Mouse (Mus musculus): ENCODE measurements around the gene Tent5c.
A peak's percentile ranks its signal among the peaks of the same experiment; 100 is the strongest.
"Not testable (repeated sequence)": the region's sequence is repeated elsewhere in the genome, so short reads cannot be mapped to it uniquely, and the experiment has no call there.

The Tent5c gene

DNA sequence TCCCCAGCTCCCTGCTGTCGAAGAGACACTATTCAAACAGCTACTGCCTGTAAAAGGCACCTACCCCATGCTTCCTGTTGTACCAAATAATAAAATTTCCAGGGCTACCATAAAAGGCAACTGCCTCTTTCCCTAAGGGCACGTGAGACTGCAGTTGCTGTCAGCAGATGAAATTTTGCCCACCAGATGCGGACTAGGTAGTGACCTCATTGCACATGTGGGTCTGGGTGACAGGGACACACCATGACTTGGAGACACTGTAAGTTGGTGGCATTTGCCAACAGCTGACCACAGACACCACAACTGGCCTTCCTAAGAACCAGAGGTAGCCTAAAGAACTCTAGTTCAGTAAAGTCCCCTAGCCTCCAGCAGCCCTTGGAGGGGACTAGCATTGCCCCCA is 50.0 kb downstream of the Tent5c start:
- no peak for DNase-seq (ENCODE audit: low spot score in 2 of 2)

DNA sequence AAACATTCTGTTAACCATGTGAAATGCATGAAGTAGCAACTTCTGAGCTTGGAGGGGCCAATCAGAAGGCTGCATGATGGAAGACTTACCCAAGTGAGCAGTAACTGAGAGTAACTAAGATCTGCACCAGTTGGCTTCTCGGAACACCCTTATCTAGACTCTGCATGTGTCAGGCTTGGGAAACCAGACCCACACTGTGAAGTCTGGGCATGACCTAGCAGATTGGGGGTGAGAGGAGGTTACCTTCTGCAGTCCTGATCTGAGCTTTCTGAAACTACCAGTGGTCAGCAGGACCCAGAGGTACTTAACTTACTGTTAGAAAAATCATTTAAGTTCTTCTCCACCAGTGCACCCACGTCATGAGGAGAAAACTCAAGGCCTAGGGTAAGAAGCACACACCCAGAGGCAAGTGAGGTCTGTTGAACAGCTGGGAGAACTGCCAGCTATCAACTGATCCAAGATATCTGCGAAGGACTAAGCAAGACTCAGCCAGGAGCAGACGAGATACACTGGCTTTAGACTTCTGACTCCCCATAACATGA is 50.6 kb downstream of the Tent5c start:
- no peak for DNase-seq (ENCODE audit: low spot score in 2 of 2)

DNA sequence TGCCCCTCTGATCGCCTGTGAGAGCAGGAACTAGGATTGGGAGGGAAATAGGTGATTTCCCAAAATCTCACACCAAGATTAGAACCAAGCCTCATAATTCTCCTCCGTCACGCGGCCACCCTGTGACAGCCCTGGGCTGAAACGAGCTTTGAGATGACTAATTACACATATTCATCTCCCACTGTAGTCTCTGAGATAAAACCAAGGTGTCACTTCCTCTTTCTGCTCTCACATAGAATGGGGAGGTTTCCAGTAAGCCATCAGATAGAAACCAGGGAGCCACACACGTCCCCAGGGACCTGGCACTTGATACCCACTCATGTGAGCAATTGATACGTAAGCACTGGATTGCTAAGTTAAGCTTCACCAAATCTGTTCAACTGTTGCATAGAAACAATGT is 52.4 kb downstream of the Tent5c start:
- DNase-seq (ENCODE audit: low spot score in 2 of 2) = no peak

DNA sequence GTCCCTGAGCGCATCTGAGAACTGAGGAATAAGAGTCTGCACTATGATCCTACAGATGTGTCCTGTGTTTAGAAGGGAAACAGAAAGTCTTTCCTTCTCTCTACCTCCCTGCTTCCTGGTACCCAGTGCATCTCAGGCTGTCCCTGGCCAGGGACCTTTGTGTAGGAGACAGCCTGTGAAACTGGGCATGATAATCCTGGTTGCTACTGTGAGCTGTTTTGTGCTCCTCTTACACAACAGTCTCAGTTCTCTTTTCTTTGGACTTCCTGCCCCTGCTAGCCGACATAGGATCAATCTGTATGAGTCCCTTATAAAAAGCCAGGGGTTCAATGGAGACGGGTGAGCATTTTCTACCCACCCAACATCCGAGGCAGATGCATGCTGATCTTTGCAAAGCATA is 57.4 kb downstream of the Tent5c start:
- no peak for DNase-seq (ENCODE audit: low spot score in 2 of 2)

DNA sequence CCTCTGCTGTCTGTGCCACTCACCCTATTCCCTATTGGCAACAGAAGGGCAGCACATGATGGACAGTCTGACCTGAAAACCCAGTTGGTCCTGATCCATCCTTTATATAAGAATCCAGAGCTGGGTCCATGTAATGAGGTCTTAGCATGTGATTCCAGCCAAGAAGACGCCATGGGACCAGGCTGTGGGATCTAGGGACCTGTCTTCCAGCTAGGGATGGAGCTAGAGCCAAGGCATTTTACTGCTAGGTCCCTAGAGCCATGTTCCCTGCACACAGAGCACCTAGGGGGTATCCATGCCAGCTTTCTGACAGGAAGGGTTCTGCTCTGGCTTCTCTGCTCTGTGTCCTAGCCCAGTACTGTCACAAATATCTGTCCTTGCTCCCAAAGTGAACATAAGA is 58.4 kb downstream of the Tent5c start:
- no peak for DNase-seq (ENCODE audit: low spot score in 2 of 2)

DNA sequence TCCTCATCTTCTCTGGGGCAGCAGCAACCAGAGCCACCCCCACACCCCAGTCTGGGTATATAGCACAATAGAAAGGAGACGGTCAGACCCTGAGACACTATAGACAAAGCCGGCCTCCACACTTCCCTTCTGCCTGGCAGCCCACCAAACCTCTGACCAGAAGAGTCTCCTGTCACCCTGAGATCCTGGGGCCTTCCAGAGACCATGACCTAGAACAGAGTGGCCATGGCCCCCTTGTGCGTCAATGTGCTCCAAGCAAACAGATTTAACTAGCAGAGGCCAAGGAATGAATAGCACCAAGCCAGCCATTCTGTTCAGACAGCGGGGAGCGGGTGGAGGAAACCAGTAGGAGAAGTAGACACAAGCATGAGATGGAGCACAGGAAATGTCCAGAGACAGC is 59.0 kb downstream of the Tent5c start:
- DNase-seq (ENCODE audit: low spot score in 2 of 2) = no peak

DNA sequence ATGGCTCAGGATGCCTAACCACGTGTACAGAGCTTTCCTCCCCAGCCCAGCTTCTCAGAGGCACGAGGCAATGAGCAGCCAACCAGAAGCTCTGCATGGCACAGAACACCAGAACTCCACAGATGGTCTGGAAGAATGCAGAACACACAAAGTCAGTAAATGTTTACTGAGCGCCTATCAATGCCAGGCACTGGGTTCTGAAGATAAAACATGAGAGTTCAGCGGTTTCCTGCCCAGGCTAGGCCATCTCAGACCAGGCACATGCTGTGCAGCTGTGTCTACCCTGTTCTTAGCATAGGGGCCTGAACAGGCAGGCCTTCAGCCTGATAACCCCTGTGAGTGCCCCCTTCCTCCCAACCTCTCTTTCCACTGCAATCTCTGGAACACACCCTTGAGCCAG is 59.5 kb downstream of the Tent5c start:
- no peak for DNase-seq (ENCODE audit: low spot score in 2 of 2)

DNA sequence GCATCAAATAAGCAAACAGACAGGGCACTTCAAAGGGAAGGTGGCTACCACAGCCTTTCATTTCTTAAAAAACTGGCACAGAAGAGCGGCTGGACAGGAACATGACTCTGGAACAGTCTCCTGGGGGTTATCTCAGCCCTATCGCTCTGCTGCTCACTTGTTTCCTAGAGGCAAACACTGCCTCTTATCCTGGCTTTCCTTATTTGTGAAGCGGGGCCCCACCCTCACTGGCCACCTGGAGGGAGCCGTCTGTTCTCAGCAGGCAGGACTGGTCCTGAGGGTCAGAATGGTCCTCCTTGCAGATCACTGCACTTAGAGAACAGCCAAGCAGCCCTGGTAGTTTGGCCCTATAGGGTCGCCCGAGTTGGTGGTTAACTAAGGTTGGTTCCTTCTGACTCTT is 61.6 kb downstream of the Tent5c start:
- DNase-seq (ENCODE audit: low spot score in 2 of 2) = no peak

DNA sequence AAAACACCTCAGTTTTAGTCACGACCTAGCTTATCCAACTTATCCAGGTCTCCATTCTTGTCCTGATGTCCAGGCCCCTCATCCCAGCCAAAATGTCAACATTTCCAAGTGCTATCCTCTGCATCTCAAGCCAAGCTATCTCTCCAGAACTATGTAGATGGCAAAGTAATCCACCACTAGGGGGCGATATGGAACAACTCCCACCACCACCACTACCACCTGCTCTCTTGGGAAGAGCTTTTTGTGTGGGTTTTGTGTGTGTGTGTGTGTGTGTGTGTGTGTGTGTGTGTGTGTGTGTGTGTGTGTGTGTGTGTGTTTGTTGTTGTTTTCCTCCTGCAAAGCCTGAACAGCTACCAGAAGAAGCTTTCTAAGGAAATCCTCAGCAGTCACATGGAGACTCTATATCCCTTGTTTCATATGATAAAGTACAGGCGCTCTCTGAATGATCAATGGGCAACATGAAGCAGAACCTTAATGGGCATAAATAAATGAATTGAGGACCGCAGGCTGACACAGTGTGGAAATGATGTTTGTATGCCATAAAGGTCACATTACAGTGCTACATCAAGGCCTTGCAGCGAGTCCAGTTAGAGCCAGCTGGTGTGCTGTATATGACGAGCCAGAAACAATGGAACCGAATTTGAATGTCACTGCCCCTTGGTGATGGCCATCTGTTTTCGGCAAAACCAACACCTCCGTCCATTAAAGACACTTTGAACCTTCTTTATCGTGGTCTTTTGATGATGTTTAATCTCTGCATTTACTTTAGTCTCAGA is 66.5 kb downstream of the Tent5c start:
- peak; percentile 32 to 85 for DNase-seq (ENCODE audit: low spot score in 2 of 2)

DNA sequence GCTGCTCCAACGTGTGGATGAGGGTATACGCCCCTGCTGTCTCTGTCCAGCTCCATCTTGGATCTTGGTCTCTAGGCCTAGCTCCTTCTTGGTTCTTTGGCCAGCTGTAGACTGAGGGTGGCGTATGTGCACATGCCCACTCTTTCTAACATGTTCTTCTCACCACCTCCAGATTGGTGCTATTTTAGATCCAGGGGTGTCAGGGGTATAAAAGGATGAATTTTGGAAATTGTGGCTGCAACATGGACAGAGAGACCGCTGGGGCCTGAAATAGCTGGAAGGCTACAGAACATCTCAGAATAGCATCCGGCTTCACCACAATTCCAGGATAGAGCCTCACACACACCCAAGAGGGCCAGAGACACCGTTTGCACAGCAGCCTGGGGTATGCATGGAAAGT is 67.8 kb downstream of the Tent5c start:
- no peak for DNase-seq (ENCODE audit: low spot score in 2 of 2)

DNA sequence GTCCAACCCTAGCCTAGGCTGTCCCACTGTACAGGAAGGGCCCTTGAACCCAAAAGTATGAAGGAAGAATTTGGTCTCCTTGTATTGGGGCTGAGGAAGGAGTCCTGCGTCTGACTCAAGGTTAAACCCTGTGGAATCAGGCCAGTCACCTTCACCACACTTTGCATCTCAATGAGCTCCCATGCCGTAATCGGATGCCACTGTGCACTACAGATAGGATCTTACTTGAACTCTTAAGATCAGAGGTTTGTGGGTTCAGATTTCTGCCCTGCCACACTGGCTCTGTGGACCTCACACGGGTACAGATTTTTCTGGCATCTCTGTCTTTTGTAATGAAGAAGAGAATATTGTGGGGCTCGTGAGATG is 68.5 kb downstream of the Tent5c start:
- DNase-seq (ENCODE audit: low spot score in 2 of 2) = no peak

DNA sequence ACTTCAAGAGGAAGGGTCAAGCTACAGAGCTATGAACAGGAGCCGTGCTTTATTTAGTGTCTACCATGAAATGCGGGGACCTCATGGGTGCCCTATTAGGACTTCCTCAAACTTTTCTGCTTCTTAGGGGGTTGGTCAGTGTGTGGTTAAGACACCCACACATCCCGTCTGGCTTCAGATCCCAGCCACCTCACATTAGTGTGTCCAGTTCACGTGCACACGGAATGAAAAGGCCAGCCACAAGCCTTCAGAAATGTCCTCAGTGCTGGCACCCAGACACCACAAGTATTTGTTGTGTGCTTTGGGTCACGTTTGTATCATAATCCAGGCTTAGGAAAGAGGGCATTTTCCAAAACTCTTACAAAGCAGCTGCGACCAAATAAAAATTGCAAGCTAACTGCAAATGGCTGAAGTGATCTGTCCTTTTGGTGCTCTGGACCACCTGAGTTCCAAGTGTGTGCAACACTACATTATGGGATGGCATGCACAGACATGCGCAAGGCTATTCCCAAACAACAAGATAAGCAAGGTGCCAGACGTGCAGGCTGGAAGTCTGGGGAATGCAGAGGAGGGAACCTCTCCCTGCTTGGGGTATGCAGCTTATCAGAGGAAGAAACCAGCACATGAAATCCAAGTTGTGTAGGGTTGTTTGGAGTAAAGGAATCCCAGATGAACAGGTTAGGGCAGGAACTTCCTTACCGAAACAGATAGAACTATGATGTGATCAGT is 69.0 kb downstream of the Tent5c start:
- DNase-seq (ENCODE audit: low spot score in 2 of 2) = no peak

DNA sequence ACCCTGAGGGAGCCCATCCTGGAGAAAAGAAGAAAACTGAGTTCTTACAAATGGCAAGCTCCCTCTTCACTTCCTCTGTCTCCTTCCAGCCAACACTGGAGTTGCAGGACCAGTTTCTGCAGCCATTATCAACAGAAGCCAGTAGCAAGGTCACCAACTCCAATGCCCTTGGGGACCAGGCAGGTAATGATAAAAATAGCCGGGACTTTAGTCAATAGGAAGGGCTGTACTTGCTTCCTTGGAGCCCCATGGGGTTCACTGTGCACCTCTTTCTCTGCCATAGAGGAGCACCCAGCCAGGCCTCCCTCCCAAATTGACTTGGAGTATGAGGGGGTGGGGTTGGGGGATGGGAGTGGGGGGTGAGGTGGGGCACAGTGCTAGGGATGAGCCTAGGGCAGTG is 70.7 kb downstream of the Tent5c start:
- no peak for DNase-seq (ENCODE audit: low spot score in 2 of 2)

DNA sequence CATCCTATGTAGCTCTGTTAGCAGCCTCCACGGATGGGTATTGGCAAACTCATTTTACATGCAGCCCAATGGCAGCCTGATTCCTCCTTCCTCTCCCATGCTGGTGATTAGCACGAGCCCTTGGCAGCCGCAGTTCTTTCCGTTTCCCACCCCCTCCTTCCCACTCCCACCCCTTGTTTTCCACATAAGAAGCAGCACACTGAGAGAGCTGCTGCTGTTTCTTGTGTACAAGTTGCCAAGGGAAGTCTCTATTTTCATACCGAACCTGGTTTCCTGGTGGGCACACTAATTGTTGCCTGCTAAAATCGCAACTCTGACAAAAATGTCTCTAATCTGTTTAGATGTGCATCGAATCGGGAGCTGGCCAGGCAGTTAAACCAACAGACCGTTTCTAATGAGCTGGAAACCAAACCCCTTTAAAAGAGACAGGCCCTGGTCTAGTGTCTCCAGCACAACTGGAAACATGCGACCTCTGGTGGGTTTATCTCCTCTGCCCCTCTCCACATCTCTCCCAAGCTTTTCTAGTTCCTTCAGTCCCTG is 71.3 kb downstream of the Tent5c start:
- no peak for DNase-seq (ENCODE audit: low spot score in 2 of 2)

DNA sequence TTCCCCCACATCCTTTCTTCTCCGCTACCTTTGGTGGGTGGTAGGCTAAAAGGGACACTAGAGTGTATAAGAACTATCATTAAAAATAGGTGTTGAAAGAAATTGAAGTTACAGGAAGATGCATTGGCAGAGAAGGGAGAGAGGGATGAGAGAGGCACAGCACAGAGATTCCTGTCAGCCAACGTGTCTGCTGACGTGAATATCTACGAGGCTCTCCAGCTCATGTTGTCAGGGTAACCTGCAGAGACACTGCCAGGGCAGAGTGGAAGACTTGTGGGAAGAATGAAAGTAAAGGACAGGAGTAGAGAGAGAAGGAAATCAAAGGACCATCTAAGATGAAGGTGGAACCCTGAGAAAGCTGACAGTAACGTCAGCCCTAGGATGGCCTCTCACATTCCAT is 73.5 kb downstream of the Tent5c start:
- DNase-seq (ENCODE audit: low spot score in 2 of 2) = no peak

DNA sequence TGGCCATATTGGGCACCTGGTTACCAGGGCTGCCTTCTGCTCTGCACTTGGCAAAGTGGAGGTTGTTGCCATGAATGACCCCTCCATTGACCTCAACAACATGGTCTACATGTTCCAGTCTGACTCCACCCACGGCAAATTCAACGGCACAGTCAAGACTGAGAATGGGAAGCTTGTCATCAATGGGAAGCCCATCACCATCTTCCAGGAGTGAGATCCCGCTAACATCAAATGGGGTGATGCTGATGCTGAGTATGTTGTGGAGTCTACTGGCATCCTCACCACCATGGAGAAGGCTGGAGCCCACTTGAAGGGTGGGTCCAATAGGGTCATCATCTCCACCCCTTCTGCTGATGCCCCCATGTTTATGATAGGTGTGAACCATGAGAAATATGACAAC is 75.5 kb downstream of the Tent5c start:
- not testable (repeated sequence) for DNase-seq (ENCODE audit: low spot score in 2 of 2)

DNA sequence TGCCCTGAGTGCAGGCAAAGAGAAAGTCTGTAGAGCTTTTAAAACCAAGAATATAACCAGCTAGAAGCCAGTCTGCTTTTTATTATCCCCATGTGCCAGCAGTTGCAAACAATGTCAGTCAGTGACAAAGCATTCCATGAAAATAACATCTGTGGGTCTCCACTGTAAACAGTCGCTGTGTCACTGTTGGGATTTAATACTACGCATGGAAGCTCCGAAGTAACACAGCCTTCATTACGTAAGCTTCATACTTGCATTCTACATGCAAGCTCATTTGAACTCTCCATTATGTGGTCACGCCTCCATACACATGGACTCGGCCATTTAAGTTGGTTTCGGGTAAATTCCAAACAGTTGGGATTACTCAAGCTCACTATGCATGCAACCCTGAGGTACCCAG is 77.2 kb downstream of the Tent5c start:
- DNase-seq (ENCODE audit: low spot score in 2 of 2) = no peak

DNA sequence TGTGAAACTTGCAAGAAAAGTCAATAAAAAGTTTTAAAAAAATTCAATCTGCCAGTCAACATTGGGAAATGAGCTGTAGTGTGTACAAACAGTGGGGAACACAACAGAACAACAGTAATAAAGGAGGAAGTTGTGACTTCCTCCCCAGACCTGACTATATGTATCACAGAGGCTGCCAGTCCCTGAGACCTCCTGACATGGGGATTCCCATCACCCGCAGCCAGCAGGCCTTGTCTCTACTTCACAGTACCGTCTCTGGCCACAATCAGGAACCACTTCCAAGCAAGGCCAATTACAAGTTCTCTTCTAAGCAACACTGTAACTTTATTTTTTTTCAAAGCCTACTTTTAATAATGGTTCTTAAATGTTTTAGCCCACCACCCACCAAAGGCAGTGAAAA is 79.8 kb downstream of the Tent5c start:
- no peak for DNase-seq (ENCODE audit: low spot score in 2 of 2)

DNA sequence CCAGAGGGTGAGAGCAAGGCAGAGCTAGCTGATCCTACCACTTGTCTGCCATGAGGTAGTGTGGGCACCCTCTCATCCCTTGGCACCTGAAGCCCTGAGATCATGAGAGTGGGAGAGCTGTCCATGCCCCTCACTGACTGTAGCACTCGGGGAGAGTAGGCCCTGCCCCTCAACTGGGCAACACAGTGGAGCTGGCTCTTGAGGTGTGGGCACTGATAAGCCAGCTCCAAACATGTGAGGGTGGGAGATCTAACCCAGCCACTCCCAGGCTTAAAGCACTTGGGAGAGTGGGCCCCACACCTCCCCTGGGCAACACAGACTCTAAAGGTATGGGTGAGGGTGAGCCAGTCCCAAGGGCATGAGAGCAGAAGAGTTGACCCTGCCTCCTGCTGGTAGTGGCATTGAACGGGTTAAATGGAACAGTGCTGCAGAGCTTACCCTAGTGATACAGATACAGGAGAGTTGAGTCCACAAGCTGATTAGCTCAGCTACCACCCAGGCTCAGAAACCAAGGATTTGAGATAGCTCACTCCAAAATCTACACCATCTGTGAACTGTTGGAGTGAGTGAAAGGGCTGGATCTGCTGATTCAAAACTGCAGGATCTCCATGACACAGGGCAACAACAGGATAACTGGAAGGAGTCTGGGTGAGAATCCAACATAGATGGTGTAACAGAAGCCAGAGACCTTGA is 80.6 kb downstream of the Tent5c start:
- no peak for DNase-seq (ENCODE audit: low spot score in 2 of 2)

DNA sequence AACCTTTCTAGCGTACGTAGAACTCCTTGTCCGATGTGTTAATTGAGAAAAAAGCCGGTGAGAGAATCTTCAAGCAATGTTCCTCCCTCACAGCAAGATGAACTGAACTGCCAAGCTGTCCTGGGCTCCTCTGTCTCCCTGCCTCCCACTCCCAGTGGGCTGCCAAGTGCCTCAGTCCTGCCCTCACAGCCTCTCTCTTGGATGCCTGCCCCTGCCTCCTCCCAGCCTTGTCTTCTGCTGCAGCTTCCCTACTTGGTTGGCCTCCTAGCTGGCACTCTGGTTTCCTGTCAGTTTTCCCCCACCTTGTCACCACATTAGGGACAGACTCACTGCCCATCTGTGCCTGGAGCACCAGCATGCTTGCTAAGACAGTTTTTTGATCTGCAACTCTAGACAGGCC is 86.5 kb downstream of the Tent5c start:
- no peak for DNase-seq (ENCODE audit: low spot score in 2 of 2)

Measured in thymus, postnatal 10 days (tissue).